ENCODE assay signal across 27 mouse cellular contexts in genomic region chr8:11699442-11700001, GRCm38 (mm10). TPM values are rescaled to one million over a fixed set of nuclear protein-coding genes. Genes with fewer than 3 reads are reported as not detected.
A peak's percentile ranks its signal among the peaks of the same experiment; 100 is the strongest.
DNase-seq lines count a peak whose midpoint lies in the region; ATAC-seq lines count a peak whose summit lies in the region.
"Had no signal": no experiment of that assay in that cellular context is flagged by ENCODE, and none has a peak within 500 bp of the region (broad histone marks: within the 10 kb centered on the region; RNA-seq: fewer than 3 reads in every experiment).

No protein-coding gene starts in this region.

- WGBS in heart, embryonic 12.5 days = 83% methylated on average over 5 of the region's 5 CpGs
- 84% methylated on average over 5 of the region's 5 CpGs for WGBS in limb, embryonic 13.5 days
- 88% methylated on average over 5 of the region's 5 CpGs for WGBS in limb, embryonic 10.5 days
- 66% methylated on average over 5 of the region's 5 CpGs for WGBS in forebrain, embryonic 14.5 days

- no peak for ATAC-seq in heart, embryonic 12.5 days (ENCODE audit: insufficient number of reproducible peaks, low FRiP score)
- no peak for ATAC-seq in limb, embryonic 13.5 days (ENCODE audit: low FRiP score, low read depth)
- ATAC-seq in forebrain, embryonic 14.5 days = no peak

- H3K9me3 ChIP-seq in heart, embryonic 12.5 days (replicated peaks) = 0 out of 2 replicates have a peak, but pooled peaks cover 4% of the 10 kb centered on the region
- no peaks in the 10 kb centered on the region for H3K9me3 ChIP-seq in limb, embryonic 13.5 days
- H3K9me3 ChIP-seq in limb, embryonic 10.5 days (replicated peaks) = no peaks in the 10 kb centered on the region
- no peaks in the 10 kb centered on the region for H3K9me3 ChIP-seq in forebrain, embryonic 14.5 days (replicated peaks; ENCODE audit: control insufficient read depth, low read length)
- H3K9me3 ChIP-seq: hindbrain, embryonic 15.5 days; intestine, embryonic 15.5 days; midbrain, embryonic 12.5 days had no signal

- no peak overlapping the region for H3K4me3 ChIP-seq in heart, embryonic 12.5 days
- no peak overlapping the region for H3K4me3 ChIP-seq in limb, embryonic 13.5 days
- no peak overlapping the region for H3K4me3 ChIP-seq in limb, embryonic 10.5 days
- no peak overlapping the region for H3K4me3 ChIP-seq in forebrain, embryonic 14.5 days (ENCODE audit: low read depth, low read length)
- H3K4me3 ChIP-seq: intestine, embryonic 15.5 days had no signal

- intact Hi-C loops in heart, postnatal 14 days (cut with DNase I) = loop anchor here (2.0 to 5.0 kb wide), 4 partner anchors 63 to 193 kb away; no protein-coding TSS in a partner anchor

- H3K36me3 ChIP-seq in heart, embryonic 12.5 days = no peaks in the 10 kb centered on the region
- H3K36me3 ChIP-seq in limb, embryonic 13.5 days = no peaks in the 10 kb centered on the region
- no peaks in the 10 kb centered on the region for H3K36me3 ChIP-seq in limb, embryonic 10.5 days
- no peaks in the 10 kb centered on the region for H3K36me3 ChIP-seq in forebrain, embryonic 14.5 days (ENCODE audit: control insufficient read depth, insufficient read depth, low read length)
- H3K36me3 ChIP-seq: hindbrain, embryonic 15.5 days; intestine, embryonic 15.5 days; midbrain, embryonic 12.5 days had no signal

- no peak overlapping the region for H3K27ac ChIP-seq in heart, embryonic 12.5 days (ENCODE audit: poor library complexity, severe bottlenecking)
- no peak overlapping the region for H3K27ac ChIP-seq in limb, embryonic 13.5 days
- no peak overlapping the region for H3K27ac ChIP-seq in limb, embryonic 10.5 days
- H3K27ac ChIP-seq in forebrain, embryonic 14.5 days (ENCODE audit: low read depth, low read length) = no peak overlapping the region
- H3K27ac ChIP-seq: hindbrain, embryonic 15.5 days; intestine, embryonic 15.5 days; midbrain, embryonic 12.5 days had no signal

- H3K9ac ChIP-seq in heart, embryonic 12.5 days = no peak overlapping the region
- peak overlapping the region; percentile 19; the same call in 1 of the 2 replicates for H3K9ac ChIP-seq in limb, embryonic 13.5 days
- H3K9ac ChIP-seq in forebrain, embryonic 14.5 days (ENCODE audit: low read length) = no peak overlapping the region

- no peak for DNase-seq in heart, postnatal 14 days
- no peak for DNase-seq in limb, embryonic 10.5 days (ENCODE audit: low spot score)
- DNase-seq in R1 (ENCODE audit: low read depth, low spot score) = peak; percentile 86
- no peak for DNase-seq in cerebellum, postnatal 4 days (ENCODE audit: low spot score in 2 of 2)
- DNase-seq in forebrain, embryonic 14.5 days (ENCODE audit: low spot score) = no peak

- H3K4me2 ChIP-seq in heart, embryonic 12.5 days = peak overlapping the region; percentile 62; the same call in 1 of the 2 replicates
- no peak overlapping the region; the same call in 1 of the 2 replicates for H3K4me2 ChIP-seq in limb, embryonic 13.5 days (replicated peaks)
- no peak overlapping the region for H3K4me2 ChIP-seq in forebrain, embryonic 14.5 days (ENCODE audit: low read length)

- H3K27me3 ChIP-seq in heart, embryonic 12.5 days (replicated peaks) = peaks cover 7% of the 10 kb centered on the region; the same call in 1 of the 2 replicates
- peaks cover 15% of the 10 kb centered on the region for H3K27me3 ChIP-seq in limb, embryonic 13.5 days
- peaks cover 9% of the 10 kb centered on the region for H3K27me3 ChIP-seq in limb, embryonic 10.5 days (ENCODE audit: low read depth, poor library complexity, severe bottlenecking)
- H3K27me3 ChIP-seq in forebrain, embryonic 14.5 days (replicated peaks; ENCODE audit: control insufficient read depth, insufficient read depth, low read length) = no peaks in the 10 kb centered on the region
- H3K27me3 ChIP-seq: hindbrain, embryonic 15.5 days; intestine, embryonic 15.5 days had no signal

- peaks cover 10% of the 10 kb centered on the region; the same call in 1 of the 2 replicates for H3K4me1 ChIP-seq in heart, embryonic 12.5 days (replicated peaks)
- peaks cover 3% of the 10 kb centered on the region; the same call in 1 of the 2 replicates for H3K4me1 ChIP-seq in limb, embryonic 13.5 days
- H3K4me1 ChIP-seq in limb, embryonic 10.5 days = peaks cover 9% of the 10 kb centered on the region
- no peaks in the 10 kb centered on the region for H3K4me1 ChIP-seq in forebrain, embryonic 14.5 days (ENCODE audit: control insufficient read depth, insufficient read depth, low read length)
- H3K4me1 ChIP-seq: midbrain, embryonic 12.5 days had no signal

RNA-seq across cellular contexts. Expression of gene 1700016D06Rik, which starts 1.3 kb away (rescaled TPM):
- not detected in 2 replicates for polyA plus RNA-seq in heart, embryonic 12.5 days (2016; fragmentation: Nextera tagmentation; extraction: Ambion mirVana)
- not detected for total RNA-seq in heart, postnatal 14 days (2021)
- 0.11 TPM in 1 of 2 replicates, not detected in the other for polyA plus RNA-seq in limb, embryonic 13.5 days (2015; fragmentation: Nextera tagmentation; extraction: Ambion mirVana)
- polyA plus RNA-seq in limb, embryonic 10.5 days (2016; fragmentation: Nextera tagmentation; extraction: Ambion mirVana) = 0.21 TPM in 1 of 2 replicates, not detected in the other
- not detected in 2 replicates for polyA plus RNA-seq in forebrain, embryonic 14.5 days (2014; fragmentation: Nextera tagmentation; extraction: Ambion mirVana)
- total RNA-seq: adrenal gland, adult 18-20 months; adrenal gland, postnatal 36 days; gastrocnemius, adult 18-20 months; gastrocnemius, postnatal 4 days; heart, postnatal 4 days; layer of hippocampus, postnatal 10 days; left cerebral cortex, adult 8-10 months; left cerebral cortex, postnatal 4 days; megakaryocyte progenitor cell, adult 5-6 weeks; monocyte, adult 5-6 weeks had no signal
- polyA plus RNA-seq: cortical plate, adult 2 months; embryonic facial prominence, embryonic 11.5 days; forebrain, embryonic 11.5 days; hindbrain, embryonic 15.5 days; intestine, embryonic 15.5 days; kidney, embryonic 16.5 days; liver, embryonic 11.5 days; neural tube, embryonic 14.5 days; stomach, embryonic 14.5 days had no signal

RNA-seq across cellular contexts. Expression of gene Arhgef7, which starts 28.0 kb away (rescaled TPM):
- 70.5 and 75.3 TPM in 2 replicates for polyA plus RNA-seq in heart, embryonic 12.5 days (2016; fragmentation: Nextera tagmentation; extraction: Ambion mirVana)
- total RNA-seq in heart, postnatal 14 days (2021) = 100 to 1,000 TPM; 139 to 157 TPM
- polyA plus RNA-seq in limb, embryonic 13.5 days (2015; fragmentation: Nextera tagmentation; extraction: Ambion mirVana) = 46.5 and 52.3 TPM in 2 replicates
- 52.4 and 59.1 TPM in 2 replicates for polyA plus RNA-seq in limb, embryonic 10.5 days (2016; fragmentation: Nextera tagmentation; extraction: Ambion mirVana)
- polyA plus RNA-seq in forebrain, embryonic 14.5 days (2014; fragmentation: Nextera tagmentation; extraction: Ambion mirVana) = 62.2 and 72.7 TPM in 2 replicates
